Mouse (Mus musculus) embryonic facial prominence, embryonic 12.5 days (tissue): ENCODE data around the gene Zic2. TPM values are rescaled to one million over a fixed set of nuclear protein-coding genes. Genes with fewer than 3 reads are reported as not detected.

Experiments
- ATAC-seq: fragments of 200-750 bp; cut with Nextera tagmentation; 2 replicates; pipeline ENCODE4 v1.8.0; 2017; ENCODE audit not compliant: insufficient number of reproducible peaks, insufficient read depth, low FRiP score, low TSS enrichment
- H3K27ac ChIP-seq: fragments of 300-500 bp; sonication (generic); 2 replicates; pipeline ENCODE4 v1.5.1; 2016; ENCODE audit warnings: mild to moderate bottlenecking
- H3K27me3 ChIP-seq: fragments of 300-500 bp; sonication (generic); 2 replicates; pipeline ENCODE4 v1.6.1; 2016; ENCODE audit warnings: mild to moderate bottlenecking, moderate library complexity
- H3K36me3 ChIP-seq: fragments of 300-500 bp; sonication (generic); 2 replicates; pipeline ENCODE4 v1.6.1; 2016; ENCODE audit warnings: mild to moderate bottlenecking
- H3K4me1 ChIP-seq: fragments of 300-500 bp; sonication (generic); 2 replicates; pipeline ENCODE4 v1.6.1; 2016
- H3K4me2 ChIP-seq: fragments of 300-500 bp; sonication (generic); replicated peaks from 2 replicates; pipeline ENCODE4 v1.6.1; 2016; ENCODE audit warnings: mild to moderate bottlenecking, moderate library complexity
- H3K4me3 ChIP-seq: fragments of 300-500 bp; sonication (generic); 2 replicates; pipeline ENCODE4 v1.5.1; 2016; ENCODE audit warnings: mild to moderate bottlenecking
- H3K9ac ChIP-seq: fragments of 300-500 bp; sonication (generic); 2 replicates; pipeline ENCODE4 v1.6.1; 2016; ENCODE audit warnings: mild to moderate bottlenecking, moderate library complexity
- H3K9me3 ChIP-seq: fragments of 300-500 bp; sonication (generic); 2 replicates; pipeline ENCODE4 v1.6.1; 2016; ENCODE audit warnings: mild to moderate bottlenecking, moderate library complexity
- WGBS: fragments of 180-500 bp; shearing (Covaris S2); methylation state at CpG from one replicate; pipeline ENCODE4 v1.1.7; 2016; 5-methylcytosine and 5-hydroxymethylcytosine counted together
- polyA plus RNA-seq: library from polyadenylated mRNA; unstranded; fragments of >200 nt; fragmentation: Nextera tagmentation; extraction: Ambion mirVana; gene quantifications from 2 replicates; pipeline ENCODE4 v1.2.1, GENCODE M21; 2016

The Zic2 gene
- polyA plus RNA-seq, 1 experiment from 2014 or later: 4.9 TPM

DNA sequence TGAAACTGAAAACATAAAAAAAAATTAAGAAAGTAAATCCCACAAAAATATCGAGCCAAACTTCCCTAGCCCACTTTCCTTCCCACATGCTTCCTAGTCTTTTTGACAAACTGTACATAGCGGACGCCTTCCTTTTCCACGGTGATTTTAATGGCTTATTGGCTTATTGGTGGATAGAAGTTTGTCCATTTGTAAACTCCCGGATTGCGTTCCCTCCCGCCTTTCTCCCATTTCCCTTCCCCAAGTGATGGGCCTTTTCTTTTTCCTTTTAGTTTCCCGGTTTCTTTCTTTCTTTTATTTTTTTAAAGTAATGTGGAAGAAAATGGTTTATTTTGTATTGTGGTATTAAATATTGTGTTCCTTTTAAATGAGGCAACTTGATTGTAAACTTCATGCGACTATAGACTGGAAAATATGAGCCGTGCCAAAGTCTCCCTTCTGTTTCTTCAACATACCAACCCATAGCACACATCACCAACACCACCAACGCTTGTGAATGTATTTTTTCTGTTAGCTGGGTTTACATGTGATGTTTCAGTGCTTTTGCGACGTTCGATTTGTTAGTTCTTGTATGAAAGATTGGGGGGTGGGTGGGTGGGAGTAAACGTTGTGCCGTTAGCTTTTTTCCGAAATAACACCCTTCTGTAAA lies 4.3 kb downstream of the Zic2 start:
- H3K4me3 ChIP-seq: 0 out of 2 replicates have a peak overlapping the region, but pooled peaks have one; percentile 7
- H3K27me3 ChIP-seq: peaks cover 71% of the 10 kb centered on the region
- H3K4me2 ChIP-seq: no peak overlapping the region
- no peak overlapping the region for H3K27ac ChIP-seq
- no peaks in the 10 kb centered on the region for H3K9me3 ChIP-seq
- ATAC-seq: no peak
- H3K4me1 ChIP-seq: peaks cover 15% of the 10 kb centered on the region; the same call in 1 of the 2 replicates
- WGBS: 10% methylated on average over 17 of the region's 17 CpGs
- H3K9ac ChIP-seq: no peak overlapping the region
- H3K36me3 ChIP-seq: no peaks in the 10 kb centered on the region

DNA sequence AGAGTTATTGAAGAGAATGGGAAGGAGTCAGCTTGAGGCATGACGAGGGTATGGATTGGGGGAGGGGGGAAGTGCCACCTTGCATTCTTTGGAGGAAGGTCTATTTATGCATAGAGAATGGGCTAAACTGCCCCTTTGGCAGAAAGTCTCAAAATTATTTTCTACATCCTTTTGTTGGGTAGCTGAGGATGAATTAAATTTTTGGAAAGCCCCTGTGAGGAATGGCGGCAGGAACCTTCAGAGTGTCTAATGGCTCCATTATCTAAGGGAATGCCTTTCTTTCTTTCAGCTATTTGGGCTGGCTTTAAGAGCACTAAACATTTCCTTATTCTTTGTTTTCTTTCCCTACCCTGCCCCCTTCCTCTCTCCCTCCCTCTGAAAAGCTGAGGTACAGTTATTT lies 5.1 kb downstream of the Zic2 start:
- no peak overlapping the region for H3K4me3 ChIP-seq
- ATAC-seq: no peak
- 7% methylated on average over 2 of the region's 2 CpGs for WGBS
- no peaks in the 10 kb centered on the region for H3K36me3 ChIP-seq
- H3K27ac ChIP-seq: no peak overlapping the region
- 0 out of 2 replicates have a peak overlapping the region, but pooled peaks have one; percentile 16 for H3K4me2 ChIP-seq
- peaks cover 71% of the 10 kb centered on the region for H3K27me3 ChIP-seq
- no peak overlapping the region for H3K9ac ChIP-seq
- H3K9me3 ChIP-seq: no peaks in the 10 kb centered on the region
- H3K4me1 ChIP-seq: peaks cover 8% of the 10 kb centered on the region; the same call in 1 of the 2 replicates

DNA sequence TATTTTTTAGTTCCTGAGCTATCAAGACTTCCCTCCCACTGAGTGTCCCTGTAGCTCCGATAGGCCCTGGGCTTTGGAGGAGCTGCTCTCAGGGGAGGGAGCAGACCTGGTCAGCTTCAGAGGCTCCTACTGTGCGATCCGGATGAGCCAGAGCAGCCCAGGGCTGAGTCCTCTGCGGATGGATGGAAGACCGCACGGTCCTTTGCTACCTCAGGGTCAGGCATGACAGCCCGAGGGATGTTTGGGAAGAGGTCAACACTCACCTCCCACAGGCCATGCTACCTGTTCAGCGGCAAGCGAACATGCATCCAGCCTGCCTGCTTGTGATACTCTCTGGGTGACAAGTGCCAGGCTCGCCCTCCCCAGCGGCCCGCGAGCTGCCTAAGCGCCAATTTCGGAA lies 5.9 kb downstream of the Zic2 start:
- Histone ChIP-seq H3K4me1 (no peaks in the 10 kb centered on the region), H3K27me3 (peaks cover 70% of the 10 kb centered on the region), H3K9ac (no peak overlapping the region), H3K27ac (no peak overlapping the region; the same call in 1 of the 2 replicates), H3K36me3 (no peaks in the 10 kb centered on the region), H3K9me3 (no peaks in the 10 kb centered on the region), H3K4me2 (peak overlapping the region; percentile 16; the same call in 1 of the 2 replicates), H3K4me3 (no peak overlapping the region; the same call in 1 of the 2 replicates)
- WGBS: 2% methylated on average over 15 of the region's 15 CpGs
- no peak for ATAC-seq

DNA sequence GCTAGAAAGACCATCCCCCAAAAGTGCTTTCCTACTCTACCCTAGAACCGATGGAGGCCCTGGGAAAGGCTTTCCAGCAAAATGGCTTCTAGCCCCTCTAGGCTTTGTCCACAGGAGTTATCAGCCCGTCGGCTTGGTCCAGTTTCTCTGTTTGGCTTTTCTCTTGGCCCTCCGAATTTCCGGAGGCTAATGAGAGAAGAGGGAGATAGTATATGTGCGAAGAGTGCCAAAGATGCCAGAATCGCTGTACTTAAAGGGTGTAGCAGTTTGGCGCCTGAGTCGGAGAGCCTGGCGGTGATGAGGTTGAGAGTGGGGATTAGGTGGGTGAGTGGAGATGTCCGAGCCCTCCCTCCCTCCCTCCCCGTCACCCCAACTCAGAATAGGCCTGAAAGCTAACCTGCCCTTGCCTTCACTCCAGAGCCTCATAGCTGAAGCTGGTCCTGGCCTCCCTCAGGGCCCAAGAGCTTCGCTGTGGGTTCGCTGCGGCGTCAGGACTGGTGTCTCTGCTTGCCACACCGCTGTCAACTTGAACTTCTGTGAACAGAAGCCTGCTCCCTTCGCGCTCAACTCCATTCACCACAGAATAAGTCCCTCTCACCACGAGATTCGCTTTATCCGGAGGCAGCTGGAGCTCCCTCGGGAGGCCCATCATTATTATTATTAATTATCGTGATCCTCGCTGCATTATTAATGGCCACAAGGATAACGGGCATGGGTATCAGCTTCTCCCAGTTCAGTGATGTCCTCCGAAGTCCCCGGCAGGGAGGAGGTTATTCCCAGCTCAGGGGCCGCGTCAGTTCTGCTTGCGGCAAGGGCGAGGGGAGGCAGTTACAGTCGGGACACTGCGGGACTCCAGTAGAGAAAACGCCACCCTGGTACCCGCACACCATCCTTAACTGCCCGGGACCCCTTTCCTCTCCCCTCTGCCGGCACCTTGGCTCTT lies 7.1 kb downstream of the Zic2 start:
- Histone ChIP-seq H3K27me3 (peaks cover 73% of the 10 kb centered on the region), H3K4me1 (no peaks in the 10 kb centered on the region), H3K36me3 (no peaks in the 10 kb centered on the region), H3K9ac (no peak overlapping the region), H3K9me3 (no peaks in the 10 kb centered on the region), H3K27ac (no peak overlapping the region), H3K4me2 (peak overlapping the region; percentile 16), H3K4me3 (no peak overlapping the region)
- no peak for ATAC-seq
- under 1% methylated on average over 38 of the region's 38 CpGs for WGBS

DNA sequence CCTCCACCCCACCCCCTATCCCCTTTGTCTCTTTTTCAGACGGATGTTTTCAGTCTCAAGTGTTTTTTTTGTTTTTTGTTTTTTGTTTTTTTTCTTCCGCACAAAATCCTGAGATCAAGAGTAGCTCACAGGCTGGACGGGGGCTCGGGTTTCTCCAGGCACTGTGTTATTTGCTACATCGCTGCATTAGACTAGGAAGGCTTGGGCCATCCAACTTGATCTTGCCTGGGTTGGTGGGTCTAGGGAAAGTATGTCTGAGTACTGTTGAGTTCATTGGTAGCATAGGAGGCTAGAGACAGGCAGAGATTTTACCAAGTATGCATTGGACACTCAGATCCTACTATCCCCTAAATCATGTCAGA lies 7.8 kb downstream of the Zic2 start:
- no peak for ATAC-seq
- Histone ChIP-seq H3K4me1 (no peaks in the 10 kb centered on the region), H3K9ac (no peak overlapping the region), H3K4me2 (0 out of 2 replicates have a peak overlapping the region, but pooled peaks have one; percentile 16), H3K36me3 (no peaks in the 10 kb centered on the region), H3K27ac (no peak overlapping the region), H3K9me3 (no peaks in the 10 kb centered on the region), H3K27me3 (peaks cover 75% of the 10 kb centered on the region), H3K4me3 (no peak overlapping the region)
- WGBS: 5% methylated on average over 5 of the region's 5 CpGs

DNA sequence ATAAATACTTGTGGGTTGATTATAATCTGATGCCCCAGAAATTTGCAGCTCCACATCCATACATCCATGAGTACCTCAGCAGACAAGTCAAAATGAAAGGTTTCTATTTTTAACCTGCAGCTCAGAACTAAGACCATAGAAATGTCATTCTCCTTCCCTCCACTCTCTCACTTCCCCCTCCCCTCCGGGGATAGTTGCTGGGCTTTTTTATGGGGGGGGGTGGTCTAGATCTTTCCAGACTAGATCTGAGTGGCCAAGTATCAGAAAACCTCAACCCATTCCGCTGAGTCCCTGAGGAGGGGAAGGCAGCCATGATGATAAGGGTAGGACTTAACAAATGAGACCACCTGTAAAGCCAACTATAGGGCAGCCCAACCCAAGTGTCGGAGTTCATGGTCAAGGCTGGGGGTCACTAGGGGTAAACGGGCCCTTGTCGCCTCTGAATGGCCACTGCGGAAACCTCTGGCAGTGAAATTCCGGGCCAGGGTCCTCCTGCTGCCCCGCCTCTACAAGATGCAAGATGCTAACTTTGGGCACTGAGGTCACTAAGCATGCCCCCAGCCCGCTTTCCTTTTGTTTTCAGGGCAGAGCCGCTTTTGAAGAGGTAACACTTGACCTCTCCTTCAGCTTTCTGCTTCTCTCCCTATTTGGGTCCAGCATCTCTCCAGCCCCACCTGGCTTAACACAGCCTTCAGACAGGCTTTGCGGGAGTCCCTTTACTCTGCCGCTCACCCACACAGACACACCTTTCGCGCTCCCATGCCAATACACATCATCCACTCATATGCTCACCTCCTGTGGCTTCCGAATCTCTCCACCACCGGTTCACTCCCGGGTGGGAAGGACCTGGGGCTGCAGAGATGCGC lies 8.6 kb downstream of the Zic2 start:
- no peaks in the 10 kb centered on the region for H3K4me1 ChIP-seq
- no peak for ATAC-seq
- no peak overlapping the region for H3K27ac ChIP-seq
- no peak overlapping the region for H3K4me3 ChIP-seq
- H3K36me3 ChIP-seq: no peaks in the 10 kb centered on the region
- no peaks in the 10 kb centered on the region for H3K9me3 ChIP-seq
- peaks cover 69% of the 10 kb centered on the region for H3K27me3 ChIP-seq
- no peak overlapping the region for H3K4me2 ChIP-seq
- H3K9ac ChIP-seq: no peak overlapping the region
- 3% methylated on average over 18 of the region's 18 CpGs for WGBS

DNA sequence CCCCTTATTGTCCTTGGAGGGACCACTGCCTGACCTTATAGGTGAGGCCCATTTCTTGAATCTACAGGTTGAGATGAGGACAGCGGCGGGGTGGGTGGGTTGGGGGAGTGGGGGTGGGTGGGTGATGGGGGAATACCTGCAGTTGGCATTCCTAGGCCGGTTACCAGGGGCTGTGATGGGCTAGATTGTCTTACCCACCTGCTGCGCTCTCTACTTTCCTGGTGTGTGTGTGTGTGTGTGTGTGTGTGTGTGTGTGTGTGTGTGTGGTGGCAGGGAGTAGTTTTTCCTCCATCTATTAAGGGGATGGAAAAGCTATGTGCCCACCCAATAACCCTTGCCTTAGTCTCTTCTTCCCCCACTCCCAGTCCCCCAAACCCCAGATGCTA lies 9.2 kb downstream of the Zic2 start:
- H3K4me2 ChIP-seq: no peak overlapping the region
- H3K36me3 ChIP-seq: no peaks in the 10 kb centered on the region
- H3K4me3 ChIP-seq: no peak overlapping the region
- no peak overlapping the region for H3K9ac ChIP-seq
- H3K27ac ChIP-seq: no peak overlapping the region
- peaks cover 66% of the 10 kb centered on the region for H3K27me3 ChIP-seq
- no peaks in the 10 kb centered on the region for H3K4me1 ChIP-seq
- 11% methylated on average over 4 of the region's 4 CpGs for WGBS
- ATAC-seq: no peak
- H3K9me3 ChIP-seq: no peaks in the 10 kb centered on the region

DNA sequence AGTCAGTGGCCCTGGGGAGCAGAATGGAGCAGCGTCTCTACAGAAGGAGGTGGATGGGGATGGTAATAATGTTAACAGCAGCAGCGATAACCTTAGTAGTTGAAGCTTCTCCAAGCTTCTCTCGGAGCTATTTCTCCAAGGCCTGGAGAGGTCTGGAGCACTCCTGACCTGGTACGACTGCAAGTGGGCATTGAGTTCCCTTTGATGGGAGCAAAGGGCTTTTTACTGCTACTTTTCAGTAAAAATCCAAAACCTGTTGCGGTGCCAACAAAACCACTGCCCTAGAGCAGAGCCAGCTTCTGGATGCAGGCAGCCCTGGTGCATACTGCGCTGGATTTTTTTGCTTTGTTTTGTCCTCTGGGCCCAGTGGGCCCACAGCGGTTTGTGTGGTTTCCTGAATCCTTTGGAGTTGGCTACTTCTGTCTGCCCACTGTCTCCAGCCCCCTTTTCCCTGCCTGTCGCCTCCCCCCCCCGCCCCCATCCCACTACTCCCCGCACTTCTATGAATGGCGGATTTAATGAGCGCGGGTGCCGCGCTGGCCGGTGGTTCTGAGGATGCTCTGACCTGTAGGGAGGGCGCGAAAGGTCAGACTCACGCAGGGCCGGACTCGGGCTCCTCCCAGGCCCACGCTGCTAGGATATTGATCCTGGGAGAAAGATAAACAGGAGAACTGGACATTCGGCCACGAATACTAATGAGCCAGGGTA lies 9.8 kb downstream of the Zic2 start:
- H3K27me3 ChIP-seq: peaks cover 66% of the 10 kb centered on the region
- peak overlapping the region; percentile 2; the same call in 1 of the 2 replicates for H3K4me2 ChIP-seq
- no peak overlapping the region for H3K4me3 ChIP-seq
- H3K36me3 ChIP-seq: no peaks in the 10 kb centered on the region
- ATAC-seq: 0 out of 2 replicates have a peak, but pooled peaks have one; percentile 36
- 1% methylated on average over 24 of the region's 24 CpGs for WGBS
- no peaks in the 10 kb centered on the region for H3K9me3 ChIP-seq
- H3K27ac ChIP-seq: no peak overlapping the region
- no peaks in the 10 kb centered on the region for H3K4me1 ChIP-seq
- H3K9ac ChIP-seq: no peak overlapping the region

DNA sequence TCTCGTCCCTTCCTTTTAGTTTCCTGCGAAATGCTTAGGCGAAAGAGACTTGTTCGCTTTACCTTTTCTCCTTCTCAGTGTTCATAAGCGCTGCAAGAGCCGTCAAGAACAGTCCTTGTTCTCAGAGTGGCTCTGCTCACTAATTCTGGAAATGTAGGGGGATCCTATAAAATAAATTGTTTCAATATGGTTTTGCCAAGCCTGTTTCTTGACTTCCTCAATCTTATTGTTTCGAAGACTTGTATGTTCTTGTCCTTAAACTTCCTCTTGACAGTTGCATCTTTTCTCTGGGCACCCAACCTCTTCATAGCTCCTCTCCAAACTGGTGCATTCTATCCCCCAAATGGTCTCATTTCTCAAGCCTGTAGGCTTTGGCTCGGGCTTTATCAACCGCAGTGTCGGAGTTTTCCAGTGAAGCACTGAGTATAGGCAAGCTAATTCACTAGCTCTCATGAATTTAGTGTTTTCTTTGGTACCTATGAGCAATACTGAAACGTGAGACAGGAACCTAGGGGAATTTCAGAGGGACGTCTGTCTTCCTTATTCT lies 10.5 kb downstream of the Zic2 start:
- Histone ChIP-seq H3K4me3 (no peak overlapping the region), H3K36me3 (no peaks in the 10 kb centered on the region), H3K27me3 (peaks cover 68% of the 10 kb centered on the region), H3K9me3 (no peaks in the 10 kb centered on the region), H3K9ac (no peak overlapping the region), H3K27ac (no peak overlapping the region), H3K4me2 (peak overlapping the region; percentile 2; the same call in 1 of the 2 replicates), H3K4me1 (peaks cover 5% of the 10 kb centered on the region)
- no peak for ATAC-seq
- WGBS: 1% methylated on average over 12 of the region's 12 CpGs

DNA sequence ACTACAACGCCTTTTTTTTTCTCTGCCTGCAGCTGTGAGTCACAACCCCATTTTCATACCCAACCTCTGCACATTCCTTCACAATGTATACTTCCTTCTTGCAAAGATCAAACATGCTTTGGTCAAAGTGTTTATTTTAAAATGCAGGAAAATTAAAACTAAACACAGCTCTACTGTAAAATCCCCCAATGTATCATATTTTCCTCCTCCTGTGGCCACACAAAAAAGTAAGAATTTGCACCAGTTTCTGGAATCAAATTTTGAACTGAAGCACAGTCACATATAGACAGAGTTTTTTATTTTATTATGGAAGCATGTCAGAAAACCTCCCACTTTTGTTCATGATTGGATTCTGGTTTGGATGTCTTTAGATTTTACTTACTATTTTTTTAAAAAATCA lies 11.4 kb downstream of the Zic2 start:
- Histone ChIP-seq H3K27ac (no peak overlapping the region), H3K9me3 (no peaks in the 10 kb centered on the region), H3K4me2 (no peak overlapping the region), H3K4me1 (peaks cover 7% of the 10 kb centered on the region), H3K27me3 (peaks cover 68% of the 10 kb centered on the region), H3K9ac (no peak overlapping the region), H3K4me3 (no peak overlapping the region), H3K36me3 (no peaks in the 10 kb centered on the region)
- WGBS: 12% methylated on average over 1 of the region's 1 CpGs
- ATAC-seq: no peak
